Mouse (Mus musculus) heart, embryonic 11.5 days (tissue): ENCODE data around the gene Tsnax. TPM values are rescaled to one million over a fixed set of nuclear protein-coding genes. Genes with fewer than 3 reads are reported as not detected.

Experiments
- ATAC-seq: fragments of 200-750 bp; cut with Nextera tagmentation; replicated peaks from 2 replicates; pipeline ENCODE4 v1.8.0; 2017; ENCODE audit warnings: moderate library complexity; ENCODE audit not compliant: insufficient number of reproducible peaks, low FRiP score, low TSS enrichment
- H3K27ac ChIP-seq: fragments of 300-500 bp; sonication (generic); 2 replicates; pipeline ENCODE4 v1.5.1; 2014; ENCODE audit warnings: mild to moderate bottlenecking, low read depth, low read length
- H3K27me3 ChIP-seq: fragments of 300-500 bp; sonication (generic); 2 replicates; pipeline ENCODE4 v1.6.1; 2014; ENCODE audit warnings: mild to moderate bottlenecking, low read length, mixed read lengths; ENCODE audit not compliant: control insufficient read depth, insufficient read depth
- H3K36me3 ChIP-seq: fragments of 300-500 bp; sonication (generic); 2 replicates; pipeline ENCODE4 v1.6.1; 2014; ENCODE audit warnings: mild to moderate bottlenecking, low read length, moderate library complexity, mixed read lengths; ENCODE audit not compliant: control insufficient read depth, insufficient read depth
- H3K4me1 ChIP-seq: fragments of 300-500 bp; sonication (generic); 2 replicates; pipeline ENCODE4 v1.6.1; 2014; ENCODE audit warnings: low read length; ENCODE audit not compliant: control insufficient read depth, insufficient read depth
- H3K4me2 ChIP-seq: fragments of 300-500 bp; sonication (generic); 2 replicates; pipeline ENCODE4 v1.6.1; 2014; ENCODE audit warnings: mild to moderate bottlenecking, moderate library complexity
- H3K4me3 ChIP-seq: fragments of 300-500 bp; sonication (generic); 2 replicates; pipeline ENCODE4 v1.5.1; 2014; ENCODE audit warnings: low read depth, low read length
- H3K9ac ChIP-seq: fragments of 300-500 bp; sonication (generic); 2 replicates; pipeline ENCODE4 v1.6.1; 2014; ENCODE audit warnings: mild to moderate bottlenecking, low read depth, low read length, moderate library complexity
- H3K9me3 ChIP-seq: fragments of 300-500 bp; sonication (generic); replicated peaks from 2 replicates; pipeline ENCODE4 v1.6.1; 2016; ENCODE audit warnings: low read length; ENCODE audit not compliant: control insufficient read depth
- WGBS: fragments of 180-500 bp; shearing (Covaris S2); extraction: QIAGEN DNeasy Blood & Tissue Kit; methylation state at CpG from one replicate; pipeline ENCODE4 v1.1.7; 2014; ENCODE audit not compliant: insufficient replicate concordance; 5-methylcytosine and 5-hydroxymethylcytosine counted together
- polyA plus RNA-seq: library from polyadenylated mRNA; unstranded; fragments of >200 nt; fragmentation: Nextera tagmentation; extraction: Ambion mirVana; gene quantifications from 2 replicates; pipeline ENCODE4 v1.2.1, GENCODE M21; 2014

Gene Tsnax
- polyA plus RNA-seq, 1 experiment from 2014 or later: 90.9 TPM

- Histone ChIP-seq H3K27ac (peak overlapping the region; percentile 73), H3K36me3 (no peaks in the 10 kb centered on the region), H3K4me1 (peaks cover 15% of the 10 kb centered on the region), H3K27me3 (no peaks in the 10 kb centered on the region), H3K4me3 (no peak overlapping the region), H3K9ac (0 out of 2 replicates have a peak overlapping the region, but pooled peaks have one; percentile 23), H3K4me2 (no peak overlapping the region), H3K9me3 (no peaks in the 10 kb centered on the region)
- no peak; the same call in 1 of the 2 replicates for ATAC-seq
- 60% methylated on average over 9 of the region's 9 CpGs for WGBS
Observed at GRCm38 (mm10) chr8:125067596-125067960, 54.8 kb downstream of the Tsnax start.

GRCm38 (mm10) chr8:125068146-125068905 lies 55.5 kb downstream of the Tsnax start:
- no peak for ATAC-seq
- Histone ChIP-seq H3K36me3 (no peaks in the 10 kb centered on the region), H3K9ac (no peak overlapping the region), H3K27me3 (no peaks in the 10 kb centered on the region), H3K9me3 (no peaks in the 10 kb centered on the region), H3K4me2 (no peak overlapping the region), H3K4me3 (no peak overlapping the region), H3K27ac (peak overlapping the region; percentile 73; the same call in 1 of the 2 replicates), H3K4me1 (peaks cover 20% of the 10 kb centered on the region)
- 74% methylated on average over 6 of the region's 6 CpGs for WGBS

- no peak for ATAC-seq
- Histone ChIP-seq H3K4me2 (no peak overlapping the region), H3K4me1 (peaks cover 22% of the 10 kb centered on the region), H3K9me3 (no peaks in the 10 kb centered on the region), H3K36me3 (no peaks in the 10 kb centered on the region), H3K4me3 (no peak overlapping the region), H3K9ac (no peak overlapping the region), H3K27ac (no peak overlapping the region), H3K27me3 (no peaks in the 10 kb centered on the region)
- 64% methylated on average over 7 of the region's 7 CpGs for WGBS
Observed at GRCm38 (mm10) chr8:125069304-125069703, 56.5 kb downstream of the Tsnax start.

- ATAC-seq: no peak
- no peak overlapping the region for H3K4me3 ChIP-seq
- H3K4me1 ChIP-seq: peaks cover 22% of the 10 kb centered on the region
Observed at GRCm38 (mm10) chr8:125069733-125070132, 56.9 kb downstream of the Tsnax start.

GRCm38 (mm10) chr8:125074141-125074540 lies 61.3 kb downstream of the Tsnax start:
- H3K36me3 ChIP-seq: no peaks in the 10 kb centered on the region
- ATAC-seq: no peak
- peaks cover 29% of the 10 kb centered on the region for H3K4me1 ChIP-seq
- no peak overlapping the region for H3K4me2 ChIP-seq
- no peak overlapping the region for H3K4me3 ChIP-seq
- H3K9me3 ChIP-seq: no peaks in the 10 kb centered on the region
- no peak overlapping the region for H3K9ac ChIP-seq
- 90% methylated on average over 10 of the region's 10 CpGs for WGBS
- H3K27ac ChIP-seq: no peak overlapping the region
- H3K27me3 ChIP-seq: no peaks in the 10 kb centered on the region

More at GRCm38 (mm10) chr8:125069733-125070132, 56.9 kb downstream of the Tsnax start:
- Histone ChIP-seq H3K36me3 (no peaks in the 10 kb centered on the region), H3K9me3 (no peaks in the 10 kb centered on the region), H3K27ac (no peak overlapping the region), H3K27me3 (no peaks in the 10 kb centered on the region), H3K4me2 (no peak overlapping the region), H3K9ac (no peak overlapping the region)
- 59% methylated on average over 6 of the region's 6 CpGs for WGBS

GRCm38 (mm10) chr8:125074581-125074980 lies 61.8 kb downstream of the Tsnax start:
- ATAC-seq: no peak
- WGBS: 81% methylated on average over 2 of the region's 2 CpGs

GRCm38 (mm10) chr8:125075389-125075788 lies 62.6 kb downstream of the Tsnax start:
- no peak overlapping the region for H3K4me2 ChIP-seq
- H3K4me1 ChIP-seq: peaks cover 22% of the 10 kb centered on the region
- WGBS: 70% methylated on average over 4 of the region's 4 CpGs
- H3K9me3 ChIP-seq: no peaks in the 10 kb centered on the region
- H3K27me3 ChIP-seq: no peaks in the 10 kb centered on the region
- H3K36me3 ChIP-seq: no peaks in the 10 kb centered on the region
- no peak overlapping the region for H3K27ac ChIP-seq
- H3K4me3 ChIP-seq: no peak overlapping the region
- ATAC-seq: no peak
- H3K9ac ChIP-seq: no peak overlapping the region

More at GRCm38 (mm10) chr8:125074581-125074980, 61.8 kb downstream of the Tsnax start:
- no peaks in the 10 kb centered on the region for H3K27me3 ChIP-seq
- no peak overlapping the region for H3K4me2 ChIP-seq
- H3K36me3 ChIP-seq: no peaks in the 10 kb centered on the region
- H3K4me3 ChIP-seq: no peak overlapping the region
- H3K9ac ChIP-seq: no peak overlapping the region
- no peak overlapping the region for H3K27ac ChIP-seq
- peaks cover 25% of the 10 kb centered on the region for H3K4me1 ChIP-seq
- H3K9me3 ChIP-seq: no peaks in the 10 kb centered on the region

- no peak overlapping the region for H3K4me2 ChIP-seq
Observed at GRCm38 (mm10) chr8:125077326-125077725, 64.5 kb downstream of the Tsnax start.

More at GRCm38 (mm10) chr8:125077326-125077725, 64.5 kb downstream of the Tsnax start:
- no peaks in the 10 kb centered on the region for H3K36me3 ChIP-seq
- H3K4me1 ChIP-seq: peaks cover 22% of the 10 kb centered on the region
- H3K9ac ChIP-seq: no peak overlapping the region
- no peaks in the 10 kb centered on the region for H3K9me3 ChIP-seq
- no peaks in the 10 kb centered on the region for H3K27me3 ChIP-seq
- WGBS: 67% methylated on average over 8 of the region's 8 CpGs
- H3K4me3 ChIP-seq: no peak overlapping the region
- H3K27ac ChIP-seq: no peak overlapping the region
- ATAC-seq: no peak
